Mouse (Mus musculus) testis, adult 2 months (tissue): ENCODE results near the gene Slc25a3.

ENCODE experiments used
- CTCF ChIP-seq: fragments of 200-500 bp; IDR thresholded peaks from 2 replicates; pipeline ENCODE4 v1.5.1; 2012; ENCODE audit warnings: low read depth, mild to moderate bottlenecking, inconsistent platforms, low read length, moderate library complexity; ENCODE audit not compliant: control insufficient read depth, insufficient read depth, insufficient replicate concordance
- POLR2A ChIP-seq: fragments of 200-500 bp; IDR thresholded peaks from 2 replicates; pipeline ENCODE4 v1.6.1; 2012; ENCODE audit warnings: low read depth, mild to moderate bottlenecking, inconsistent platforms, low read length, moderate library complexity; ENCODE audit not compliant: control insufficient read depth

GRCm38 (mm10) chr10:91122646-91123045, 1.2 kb downstream of the Slc25a3 start:
- TF ChIP-seq CTCF = no peak
- no peak for TF ChIP-seq POLR2A
